Mouse (Mus musculus) megakaryocyte, embryonic 14.5 days (primary cell): ENCODE data around the gene Fgfr2.

Experiments
- FLI1 ChIP-seq: IDR thresholded peaks from 2 replicates; pipeline ENCODE4 v1.6.1; 2012; ENCODE audit warnings: low read length, inconsistent platforms, mixed read lengths
- GATA1 ChIP-seq: IDR thresholded peaks from 3 replicates; pipeline ENCODE4 v1.6.1; 2012; ENCODE audit warnings: mixed read lengths, low read length, inconsistent platforms, borderline replicate concordance

GRCm38 (mm10) chr7:130632379-130632732, 2490.8 kb downstream of the Fgfr2 start:
- TF ChIP-seq GATA1 (no peak), FLI1 (no peak)
